ENCODE assay signal across 8 mouse cellular contexts in genomic region chr11:117176304-117176703, GRCm38 (mm10). TPM values are rescaled to one million over a fixed set of nuclear protein-coding genes. Genes with fewer than 3 reads are reported as not detected.
DNase-seq lines count a peak whose midpoint lies in the region; ATAC-seq and TF ChIP-seq lines count a peak whose summit lies in the region.

No protein-coding gene starts in this region.

- intact Hi-C loops in gastrocnemius, adult 2 months (cut with DNase I) = loop anchor here (10.0 kb wide), 1 partner anchor 312 kb away; no protein-coding TSS in a partner anchor
- intact Hi-C loops in gastrocnemius, postnatal 36 days (cut with DNase I) = loop anchor here (10.0 kb wide), 1 partner anchor 282 kb away; no protein-coding TSS in a partner anchor

- H3K36me3 ChIP-seq in lung, embryonic 14.5 days (ENCODE audit: insufficient read depth) = no peaks in the 10 kb centered on the region

- no peak overlapping the region for H3K4me2 ChIP-seq in lung, embryonic 14.5 days

- H3K27ac ChIP-seq in gastrocnemius, adult 2 months = no peak overlapping the region
- no peak overlapping the region for H3K27ac ChIP-seq in lung, embryonic 14.5 days (ENCODE audit: low read depth)

- H3K4me1 ChIP-seq in lung, embryonic 14.5 days (ENCODE audit: insufficient read depth) = no peaks in the 10 kb centered on the region

- no peaks in the 10 kb centered on the region for H3K27me3 ChIP-seq in lung, embryonic 14.5 days (ENCODE audit: insufficient read depth, low read length)

- peak; percentile 59 for TF ChIP-seq CTCF in gastrocnemius, adult 2 months (IDR thresholded peaks at IDR 0.05)
- TF ChIP-seq CTCF in lung, embryonic 14.5 days (IDR thresholded peaks at IDR 0.05; ENCODE audit: low read depth) = peak; percentile 74

- DNase-seq in gastrocnemius, adult 2 months = no peak
- DNase-seq in gastrocnemius, postnatal 36 days = no peak
- DNase-seq in 416B (ENCODE audit: low read depth) = peak; percentile 75
- DNase-seq in adrenal gland, postnatal 25 days = peak; percentile 63
- DNase-seq in lung, embryonic 14.5 days = peak; percentile 46
- DNase-seq in spleen, adult 18-20 months = peak; percentile 24 to 36
- no peak for DNase-seq in urinary bladder, adult 18-20 months (ENCODE audit: low spot score in 2 of 2)

- WGBS in lung, embryonic 14.5 days = 31% methylated on average over 5 of the region's 5 CpGs

- no peak overlapping the region for H3K4me3 ChIP-seq in gastrocnemius, adult 2 months
- H3K4me3 ChIP-seq in lung, embryonic 14.5 days (ENCODE audit: low read depth, low read length) = no peak overlapping the region

- H3K9me3 ChIP-seq in lung, embryonic 14.5 days (ENCODE audit: low read depth, low read length) = peaks cover 5% of the 10 kb centered on the region; the same call in 1 of the 2 replicates

- H3K9ac ChIP-seq in lung, embryonic 14.5 days = no peak overlapping the region

- peak; percentile 49 for ATAC-seq in granulocyte monocyte progenitor cell, adult 5-6 weeks (replicated peaks; ENCODE audit: poor library complexity, severe bottlenecking)
- no peak for ATAC-seq in lung, embryonic 14.5 days (ENCODE audit: insufficient read depth)

RNA-seq across cellular contexts. Expression of gene Sept9, which starts 23.2 kb away (rescaled TPM):
- total RNA-seq in gastrocnemius, adult 2 months (2021) = 10 to 100 TPM; 11.5 to 13.6 TPM
- total RNA-seq in gastrocnemius, postnatal 36 days (2021) = 10 to 100 TPM; 11.3 to 14.2 TPM
- 122 and 148 TPM in 2 replicates for total RNA-seq in adrenal gland, postnatal 25 days (2021)
- 139 and 145 TPM in 2 replicates for total RNA-seq in granulocyte monocyte progenitor cell, adult 5-6 weeks (2014; fragmentation: Nextera tagmentation)
- total RNA-seq in granulocyte monocyte progenitor cell, adult 5-6 weeks (2017) = 124 and 141 TPM in 2 replicates
- 133 and 149 TPM in 2 replicates for polyA plus RNA-seq in lung, embryonic 14.5 days (2014; fragmentation: Nextera tagmentation; extraction: Ambion mirVana)

Comparison
In these comparisons a context has a peak if more than half of its experiments do, and no peak if none do; other contexts are left out.
1. DNase-seq: peak in 416B (single experiment), adrenal gland, postnatal 25 days (single experiment), lung, embryonic 14.5 days (single experiment) and spleen, adult 18-20 months (2 of 2); none in gastrocnemius, adult 2 months (single experiment), gastrocnemius, postnatal 36 days (0 of 2) and urinary bladder, adult 18-20 months (0 of 2).